Mouse (Mus musculus) embryo, embryonic 9.5 days (tissue): ENCODE results near the gene Ptprh.
"Not testable (repeated sequence)": the region's sequence is repeated elsewhere in the genome, so short reads cannot be mapped to it uniquely, and the experiment has no call there.

Experiments
- DNase-seq: peaks from one replicate; pipeline ENCODE4 v3.0.0-alpha.2; 2017; ENCODE audit errors: extremely low spot score

Ptprh gene

GRCm38 (mm10) chr7:4602969-4603368 is 872 bp downstream of the Ptprh start:
- no peak for DNase-seq

GRCm38 (mm10) chr7:4597046-4597445 is 6.8 kb downstream of the Ptprh start:
- DNase-seq: not testable (repeated sequence)

GRCm38 (mm10) chr7:4581481-4581880 is 22.4 kb downstream of the Ptprh start:
- not testable (repeated sequence) for DNase-seq

- not testable (repeated sequence) for DNase-seq
These were observed 31.5 kb downstream of the Ptprh start for GRCm38 (mm10) chr7:4572361-4572760.

- no peak for DNase-seq
These were observed 41.2 kb downstream of the Ptprh start for GRCm38 (mm10) chr7:4562660-4563059.

- DNase-seq: no peak
These were observed 46.7 kb downstream of the Ptprh start for GRCm38 (mm10) chr7:4557167-4557560.

GRCm38 (mm10) chr7:4556256-4557166 is 47.3 kb downstream of the Ptprh start:
- DNase-seq: peak; percentile 77

- peak; percentile 21 for DNase-seq
These were observed 56.6 kb downstream of the Ptprh start, which contains the start of gene Syt5 for GRCm38 (mm10) chr7:4547221-4547641. Syt5 (minus strand) TSS chr7:4547541.

- peak; percentile 82 for DNase-seq
These were observed 57.2 kb downstream of the Ptprh start for GRCm38 (mm10) chr7:4546591-4547131.

GRCm38 (mm10) chr7:4546050-4546449 is 57.8 kb downstream of the Ptprh start:
- DNase-seq: no peak

GRCm38 (mm10) chr7:4542013-4542412 is 61.8 kb downstream of the Ptprh start:
- no peak for DNase-seq

GRCm38 (mm10) chr7:4541344-4541743 is 62.5 kb downstream of the Ptprh start:
- no peak for DNase-seq

- DNase-seq: no peak
These were observed 64.8 kb downstream of the Ptprh start for GRCm38 (mm10) chr7:4539019-4539418.

GRCm38 (mm10) chr7:4537181-4537580 is 66.7 kb downstream of the Ptprh start:
- DNase-seq: no peak

- DNase-seq: no peak
These were observed 67.5 kb downstream of the Ptprh start for GRCm38 (mm10) chr7:4536369-4536768.

GRCm38 (mm10) chr7:4532005-4532729 is 71.7 kb downstream of the Ptprh start, which contains the start of gene Dnaaf3:
Dnaaf3 (minus strand) TSS chr7:4532453.
- peak; percentile 81 for DNase-seq

- DNase-seq: not testable (repeated sequence)
These were observed 73.7 kb downstream of the Ptprh start for GRCm38 (mm10) chr7:4530166-4530565.

- peak; percentile 15 for DNase-seq
These were observed 76.5 kb downstream of the Ptprh start for GRCm38 (mm10) chr7:4527302-4527689.

GRCm38 (mm10) chr7:4526341-4527301 is 77.2 kb downstream of the Ptprh start:
- DNase-seq: peak; percentile 89

GRCm38 (mm10) chr7:4524212-4524922 is 79.5 kb downstream of the Ptprh start, which contains the start of gene Tnni3:
Tnni3 (minus strand) TSS chr7:4524229.
- DNase-seq: peak; percentile 63
